Mouse (Mus musculus) liver, adult 2 months (tissue): ENCODE results near the gene Ifnl2. TPM values are rescaled to one million over a fixed set of nuclear protein-coding genes. Genes with fewer than 3 reads are reported as not detected.
A peak's percentile ranks its signal among the peaks of the same experiment; 100 is the strongest.

ENCODE experiments used
- DNase-seq: peaks from one replicate; pipeline ENCODE4 v3.0.0-alpha.2; 2011; ENCODE audit warnings: low read depth, low spot score; ENCODE audit errors: extremely low read depth
- H3K27ac ChIP-seq: fragments of 200-500 bp; replicated peaks from 2 replicates; pipeline ENCODE4 v1.5.1; 2012; ENCODE audit warnings: low read depth, mild to moderate bottlenecking, control low read depth, inconsistent platforms, low read length; ENCODE audit not compliant: insufficient read depth
- H3K27me3 ChIP-seq: fragments of 200-500 bp; 2 replicates; pipeline ENCODE4 v1.6.1; 2012; ENCODE audit warnings: mild to moderate bottlenecking, moderate library complexity, low read length, inconsistent platforms; ENCODE audit not compliant: control insufficient read depth, insufficient read depth
- H3K36me3 ChIP-seq: fragments of 200-500 bp; 2 replicates; pipeline ENCODE4 v1.6.1; 2012; ENCODE audit warnings: low read length, inconsistent platforms; ENCODE audit not compliant: control insufficient read depth, insufficient read depth
- H3K4me1 ChIP-seq: fragments of 200-500 bp; 2 replicates; pipeline ENCODE4 v1.6.1; 2011; ENCODE audit warnings: low read length; ENCODE audit not compliant: control insufficient read depth, insufficient read depth
- H3K4me3 ChIP-seq: fragments of 200-500 bp; 2 replicates; pipeline ENCODE4 v1.5.1; 2011; ENCODE audit warnings: low read depth, mild to moderate bottlenecking, control low read depth, low read length, moderate library complexity; ENCODE audit not compliant: insufficient read depth
- H3K79me2 ChIP-seq: fragments of 200-500 bp; 2 replicates; pipeline ENCODE4 v1.6.1; 2012; ENCODE audit warnings: inconsistent platforms, mild to moderate bottlenecking, low read length, moderate library complexity; ENCODE audit not compliant: control insufficient read depth, insufficient read depth
- H3K9ac ChIP-seq: fragments of 200-500 bp; 2 replicates; pipeline ENCODE4 v1.6.1; 2012; ENCODE audit warnings: low read depth, mild to moderate bottlenecking, control low read depth, inconsistent platforms, low read length
- CTCF ChIP-seq: fragments of 200-500 bp; IDR thresholded peaks from 2 replicates; pipeline ENCODE4 v1.5.1; 2011; ENCODE audit warnings: low read depth, low read length, control low read depth
- POLR2A ChIP-seq: fragments of 200-500 bp; IDR thresholded peaks from 2 replicates; pipeline ENCODE4 v1.6.1; 2011; ENCODE audit warnings: low read length, control low read depth; ENCODE audit not compliant: insufficient read depth; ENCODE audit errors: extremely low read depth
- WGBS: fragments of 180-500 bp; shearing (Covaris S2); methylation state at CpG from one replicate; pipeline ENCODE4 v1.1.7; 2018; 5-methylcytosine and 5-hydroxymethylcytosine counted together
- polyA plus RNA-seq: library from polyadenylated mRNA; depleted of rRNA; stranded (reverse); fragments of >200 nt; gene quantifications from 2 replicates; pipeline ENCODE4 v1.2.3, GENCODE M21; 2012
- total RNA-seq: library from RNA; depleted of rRNA; stranded (reverse); fragments of >200 nt; gene quantifications from 2 replicates; pipeline ENCODE4 v1.2.3, GENCODE M21; 2014

Ifnl2 gene
- total and polyA plus RNA-seq, 2 experiments = not detected

- Histone ChIP-seq H3K9ac (no peak overlapping the region), H3K4me1 (no peaks in the 10 kb centered on the region), H3K27me3 (peaks cover 3% of the 10 kb centered on the region; the same call in 1 of the 2 replicates), H3K27ac (no peak overlapping the region), H3K4me3 (no peak overlapping the region), H3K79me2 (no peaks in the 10 kb centered on the region), H3K36me3 (no peaks in the 10 kb centered on the region)
- 91% methylated on average over 6 of the region's 6 CpGs for WGBS
- no peak for DNase-seq
- TF ChIP-seq POLR2A (no peak), CTCF (no peak)
These were observed 34.1 kb downstream of the Ifnl2 start for GRCm38 (mm10) chr7:28476191-28476590.

GRCm38 (mm10) chr7:28467213-28467751 is 43.0 kb downstream of the Ifnl2 start:
- Histone ChIP-seq H3K27ac (no peak overlapping the region), H3K79me2 (no peaks in the 10 kb centered on the region), H3K4me1 (no peaks in the 10 kb centered on the region), H3K9ac (peak overlapping the region; percentile 23), H3K36me3 (no peaks in the 10 kb centered on the region), H3K27me3 (peaks cover 15% of the 10 kb centered on the region), H3K4me3 (peak overlapping the region; percentile 45; the same call in 1 of the 2 replicates)
- TF ChIP-seq POLR2A (no peak), CTCF (no peak)
- no peak for DNase-seq
- 2% methylated on average over 61 of the region's 63 CpGs for WGBS

DNA sequence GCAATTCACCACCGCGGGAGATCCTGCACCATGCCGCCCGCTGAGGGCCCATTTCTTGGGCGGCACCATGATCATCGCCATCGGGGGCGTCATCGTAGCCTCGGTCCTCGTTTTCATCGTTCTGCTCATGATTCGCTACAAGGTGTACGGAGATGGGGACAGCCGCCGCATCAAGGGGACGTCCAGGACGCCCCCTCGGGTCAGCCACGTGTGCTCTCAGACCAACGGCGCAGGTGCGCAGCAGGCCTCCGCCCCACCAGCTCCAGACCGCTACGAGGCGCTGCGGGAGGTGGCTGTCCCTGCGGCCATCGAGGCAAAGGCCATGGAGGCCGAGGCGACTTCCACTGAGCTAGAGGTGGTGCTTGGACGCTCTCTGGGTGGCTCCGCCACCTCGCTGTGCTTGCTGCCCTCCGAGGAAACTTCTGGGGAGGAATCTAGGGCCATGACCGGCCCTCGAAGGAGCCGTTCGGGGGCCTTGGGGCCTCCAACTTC is 43.5 kb downstream of the Ifnl2 start:
- Histone ChIP-seq H3K27me3 (peaks cover 15% of the 10 kb centered on the region), H3K27ac (no peak overlapping the region), H3K4me3 (peak overlapping the region; percentile 45; the same call in 1 of the 2 replicates), H3K79me2 (no peaks in the 10 kb centered on the region), H3K4me1 (no peaks in the 10 kb centered on the region), H3K9ac (no peak overlapping the region; the same call in 1 of the 2 replicates), H3K36me3 (no peaks in the 10 kb centered on the region)
- whole genome bisulfite sequencing = 21% methylated on average over 40 of the region's 40 CpGs
- TF ChIP-seq POLR2A (no peak), CTCF (peak; percentile 3; the same call in 1 of the 2 replicates)
- no peak for DNase-seq

- no peak overlapping the region for H3K9ac ChIP-seq
- no peak overlapping the region for H3K4me3 ChIP-seq
- DNase-seq = no peak
- TF ChIP-seq POLR2A (no peak), CTCF (no peak)
- H3K27me3 ChIP-seq = peaks cover 15% of the 10 kb centered on the region
- WGBS = 65% methylated on average over 10 of the region's 10 CpGs
- H3K36me3 ChIP-seq = no peaks in the 10 kb centered on the region
- no peaks in the 10 kb centered on the region for H3K4me1 ChIP-seq
- no peak overlapping the region for H3K27ac ChIP-seq
- no peaks in the 10 kb centered on the region for H3K79me2 ChIP-seq
These were observed 45.6 kb downstream of the Ifnl2 start for GRCm38 (mm10) chr7:28464416-28465212.

DNA sequence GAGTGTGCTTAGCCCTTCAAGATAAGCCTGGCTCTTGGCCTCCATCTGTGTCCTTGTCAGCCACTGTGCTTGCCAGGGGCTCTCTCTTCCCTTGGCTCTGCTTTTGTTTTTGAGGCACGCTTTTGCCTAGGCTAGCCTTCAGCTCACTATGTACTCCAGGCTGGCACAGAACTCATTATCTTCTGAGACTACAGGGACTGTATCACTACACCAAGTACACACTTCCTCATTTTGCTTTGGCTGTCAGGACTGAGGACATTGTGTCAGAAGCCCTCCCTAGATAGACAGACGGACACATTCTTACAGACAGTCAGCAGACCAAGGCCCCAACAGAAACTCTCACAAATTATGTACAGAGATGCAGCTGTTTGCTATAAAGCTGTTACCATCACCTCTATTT is 47.5 kb downstream of the Ifnl2 start:
- TF ChIP-seq POLR2A = no peak
- TF ChIP-seq CTCF = no peak
- Histone ChIP-seq H3K9ac (no peak overlapping the region), H3K79me2 (no peaks in the 10 kb centered on the region), H3K4me1 (no peaks in the 10 kb centered on the region), H3K27me3 (peaks cover 14% of the 10 kb centered on the region), H3K4me3 (no peak overlapping the region), H3K36me3 (no peaks in the 10 kb centered on the region), H3K27ac (no peak overlapping the region)
- 84% methylated on average over 2 of the region's 2 CpGs for WGBS
- DNase-seq = no peak
